Mouse (Mus musculus) G1E (cell line): ENCODE measurements around the gene Gins3. TPM values are rescaled to one million over a fixed set of nuclear protein-coding genes. Genes with fewer than 3 reads are reported as not detected.

Experiments
- ATAC-seq: 2 replicates; pipeline ENCODE4 v1.8.0; 2016; ENCODE audit warnings: mild to moderate bottlenecking; ENCODE audit not compliant: insufficient number of reproducible peaks, poor library complexity, low FRiP score, severe bottlenecking; ENCODE audit errors: extremely low read depth
- DNase-seq: peaks from one replicate; pipeline ENCODE4 v3.0.0; 2012; ENCODE audit warnings: low spot score
- H3K27me3 ChIP-seq: 2 replicates; pipeline ENCODE4 v1.6.1; 2012; ENCODE audit warnings: mild to moderate bottlenecking, low read length, inconsistent platforms; ENCODE audit not compliant: insufficient read depth
- H3K36me3 ChIP-seq: replicated peaks from 2 replicates; pipeline ENCODE3; 2012; ENCODE audit warnings: mild to moderate bottlenecking, inconsistent platforms
- H3K4me1 ChIP-seq: 2 replicates; pipeline ENCODE4 v1.6.1; 2012; ENCODE audit warnings: low read depth, low read length, inconsistent platforms, mixed read lengths; ENCODE audit not compliant: insufficient read depth
- H3K4me3 ChIP-seq: 2 replicates; pipeline ENCODE4 v1.5.1; 2012; ENCODE audit warnings: low read depth, mild to moderate bottlenecking, inconsistent platforms, low read length, moderate library complexity, mixed read lengths
- H3K9me3 ChIP-seq: replicated peaks from 2 replicates; pipeline ENCODE4 v1.6.1; 2012; ENCODE audit warnings: inconsistent platforms
- CTCF ChIP-seq: IDR thresholded peaks from 2 replicates; pipeline ENCODE4 v1.5.1; 2012; ENCODE audit warnings: low read depth, low read length, inconsistent platforms, mixed read lengths
- GATA1 ChIP-seq: IDR thresholded peaks from 2 replicates; pipeline ENCODE4 v1.6.1; 2012; ENCODE audit warnings: borderline replicate concordance, low read length, inconsistent platforms, mixed read lengths
- GATA2 ChIP-seq: IDR thresholded peaks from 2 replicates; pipeline ENCODE4 v1.6.1; 2012; ENCODE audit warnings: low read depth, low read length, inconsistent platforms, borderline replicate concordance
- POLR2AphosphoS5 ChIP-seq: IDR thresholded peaks from 2 replicates; pipeline ENCODE4 v1.6.1; 2012; ENCODE audit warnings: low read depth, low read length, inconsistent platforms; ENCODE audit not compliant: insufficient replicate concordance
- TAL1 ChIP-seq: conservative IDR thresholded peaks from 2 replicates; pipeline ENCODE4 v1.6.1; 2012; ENCODE audit warnings: low read depth, low read length, inconsistent platforms, mixed read lengths
- polyA plus RNA-seq: library from polyadenylated mRNA; stranded (reverse); fragments of >175 nt; gene quantifications from 2 replicates; pipeline ENCODE4 v1.2.3, GENCODE M21; 2012
- total RNA-seq, 2 experiments: library from RNA; stranded (forward) in 1 of 2; stranded (reverse) in 1 of 2; fragments of 200-1000 nt in 1 of 2; fragments of >200 nt in 1 of 2; fragmentation: Nextera tagmentation in 1 of 2; gene quantifications; 2 replicates each; pipeline ENCODE4 v1.2.3; 2014 to 2017

Gins3 gene
- total and polyA plus RNA-seq, 3 experiments = 9.2 to 32.6 (median 32.5) TPM

GRCm38 (mm10) chr8:95678024-95678611 lies 44.9 kb downstream of the Gins3 start:
- H3K36me3 ChIP-seq = no peaks in the 10 kb centered on the region
- no peak for TF ChIP-seq TAL1
- no peak for TF ChIP-seq CTCF
- TF ChIP-seq POLR2AphosphoS5 = no peak
- TF ChIP-seq GATA1 = no peak
- no peak for TF ChIP-seq GATA2
- DNase-seq (no peak), ATAC-seq (no peak)
- peaks cover 36% of the 10 kb centered on the region for H3K27me3 ChIP-seq
- H3K9me3 ChIP-seq = peaks cover 8% of the 10 kb centered on the region
- no peak overlapping the region for H3K4me3 ChIP-seq
- H3K4me1 ChIP-seq = no peaks in the 10 kb centered on the region

DNA sequence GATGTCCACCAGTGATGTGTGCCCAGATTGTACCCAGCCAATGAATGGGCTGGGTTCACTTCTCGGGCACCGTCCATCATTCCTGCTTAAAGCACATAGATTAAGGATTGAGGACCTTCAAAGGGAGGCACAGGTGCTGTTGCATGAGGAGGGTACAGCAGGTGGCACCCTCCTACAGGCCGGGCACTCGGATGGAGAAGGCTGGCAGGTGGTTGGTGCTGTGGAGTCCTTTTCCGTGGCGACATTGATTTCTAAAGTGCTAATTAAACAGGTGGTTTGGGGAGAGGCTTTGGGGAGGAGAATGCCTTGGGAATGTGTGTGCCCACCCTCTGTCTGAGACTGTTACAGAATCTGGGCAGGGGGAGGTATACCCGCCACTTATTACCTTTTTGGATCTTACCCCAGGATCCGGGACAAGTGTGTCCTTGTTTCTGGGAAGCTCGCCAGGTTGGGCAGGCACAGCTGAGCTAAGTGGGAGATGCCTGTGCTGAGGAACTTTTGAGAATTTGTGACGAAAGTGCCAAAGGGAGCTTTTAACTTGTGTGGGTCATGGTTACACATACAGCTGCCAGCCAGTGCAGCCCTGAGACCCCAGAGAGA lies 54.9 kb downstream of the Gins3 start:
- H3K9me3 ChIP-seq = no peaks in the 10 kb centered on the region
- no peak for ATAC-seq
- H3K4me1 ChIP-seq = no peaks in the 10 kb centered on the region
- no peak for DNase-seq
- no peaks in the 10 kb centered on the region for H3K36me3 ChIP-seq
- H3K27me3 ChIP-seq = peaks cover 48% of the 10 kb centered on the region
- no peak for TF ChIP-seq GATA2
- no peak for TF ChIP-seq GATA1
- no peak overlapping the region for H3K4me3 ChIP-seq

- TF ChIP-seq TAL1 (no peak), CTCF (no peak), GATA2 (no peak), POLR2AphosphoS5 (no peak), GATA1 (no peak)
- DNase-seq (no peak), ATAC-seq (no peak)
- no peaks in the 10 kb centered on the region for H3K4me1 ChIP-seq
- H3K36me3 ChIP-seq = no peaks in the 10 kb centered on the region
- H3K9me3 ChIP-seq = no peaks in the 10 kb centered on the region
- H3K4me3 ChIP-seq = no peak overlapping the region
- peaks cover 51% of the 10 kb centered on the region for H3K27me3 ChIP-seq
Measured at GRCm38 (mm10) chr8:95690929-95691541, 57.8 kb downstream of the Gins3 start.

DNA sequence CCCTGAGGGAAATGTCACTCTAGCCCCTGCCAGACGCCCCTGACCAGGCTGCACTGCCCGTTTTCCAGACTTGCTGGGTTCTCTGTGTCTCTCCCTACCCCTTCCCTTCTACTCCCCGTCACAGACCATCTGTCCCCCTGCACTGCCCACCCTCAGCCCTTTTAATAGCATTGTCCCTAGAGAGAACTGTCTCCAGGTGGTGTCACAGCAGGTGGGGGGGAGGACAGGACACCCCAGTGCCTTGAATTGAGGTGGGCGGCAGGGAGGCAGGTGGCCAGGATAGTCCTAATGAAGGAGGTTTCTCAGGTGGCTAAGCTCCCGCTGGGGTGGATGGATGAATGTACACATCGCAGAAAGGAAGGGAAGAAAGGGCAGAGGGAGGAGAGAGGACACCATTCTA lies 61.4 kb downstream of the Gins3 start:
- Histone ChIP-seq H3K4me3 (no peak overlapping the region), H3K36me3 (no peaks in the 10 kb centered on the region), H3K4me1 (peaks cover 5% of the 10 kb centered on the region), H3K9me3 (no peaks in the 10 kb centered on the region), H3K27me3 (peaks cover 60% of the 10 kb centered on the region)
- TF ChIP-seq TAL1 = no peak
- no peak for TF ChIP-seq POLR2AphosphoS5
- DNase-seq = no peak
- no peak for ATAC-seq

Other genes with a start within 250 kb of the Gins3 start
- 52.3 and 81.0 TPM in 2 replicates for gene Cfap20, start 198.6 kb upstream of the Gins3 start, total RNA-seq (2014; fragmentation: Nextera tagmentation)
- gene Cfap20, start 198.6 kb upstream of the Gins3 start, total RNA-seq (2017) = 62.4 and 63.0 TPM in 2 replicates
- gene Cfap20, start 198.6 kb upstream of the Gins3 start, polyA plus RNA-seq = 29.3 and 38.5 TPM in 2 replicates
- 283 and 300 TPM in 2 replicates for gene Csnk2a2, start 143.4 kb upstream of the Gins3 start, total RNA-seq (2014; fragmentation: Nextera tagmentation)
- 31.5 and 45.0 TPM in 2 replicates for gene Csnk2a2, start 143.4 kb upstream of the Gins3 start, total RNA-seq (2017)
- gene Csnk2a2, start 143.4 kb upstream of the Gins3 start, polyA plus RNA-seq = 30.8 and 35.8 TPM in 2 replicates
- gene Ccdc113, start 99.4 kb upstream of the Gins3 start, total RNA-seq (2014; fragmentation: Nextera tagmentation) = not detected in 2 replicates
- not detected in 2 replicates for gene Ccdc113, start 99.4 kb upstream of the Gins3 start, total RNA-seq (2017)
- not detected in 2 replicates for gene Ccdc113, start 99.4 kb upstream of the Gins3 start, polyA plus RNA-seq
- not detected in 2 replicates for gene Prss54, start 57.1 kb upstream of the Gins3 start, total RNA-seq (2014; fragmentation: Nextera tagmentation)
- 0.22 TPM in 1 of 2 replicates, not detected in the other for gene Prss54, start 57.1 kb upstream of the Gins3 start, total RNA-seq (2017)
- gene Prss54, start 57.1 kb upstream of the Gins3 start, polyA plus RNA-seq = not detected in 2 replicates
- gene Ndrg4, start 43.5 kb downstream of the Gins3 start, total RNA-seq (2014; fragmentation: Nextera tagmentation) = not detected in 2 replicates
- gene Ndrg4, start 43.5 kb downstream of the Gins3 start, total RNA-seq (2017) = 0.23 and 0.60 TPM in 2 replicates
- gene Ndrg4, start 43.5 kb downstream of the Gins3 start, polyA plus RNA-seq = not detected in 2 replicates
- 48.5 and 68.4 TPM in 2 replicates for gene Setd6, start 82.4 kb downstream of the Gins3 start, total RNA-seq (2014; fragmentation: Nextera tagmentation)
- 42.2 and 48.3 TPM in 2 replicates for gene Setd6, start 82.4 kb downstream of the Gins3 start, total RNA-seq (2017)
- 14.9 and 19.0 TPM in 2 replicates for gene Setd6, start 82.4 kb downstream of the Gins3 start, polyA plus RNA-seq
- 730 and 814 TPM in 2 replicates for gene Cnot1, start 174.0 kb downstream of the Gins3 start, total RNA-seq (2014; fragmentation: Nextera tagmentation)
- 190 and 194 TPM in 2 replicates for gene Cnot1, start 174.0 kb downstream of the Gins3 start, total RNA-seq (2017)
- gene Cnot1, start 174.0 kb downstream of the Gins3 start, polyA plus RNA-seq = 69.5 and 85.5 TPM in 2 replicates
- gene Sap18b, start 191.9 kb downstream of the Gins3 start, total RNA-seq (2014; fragmentation: Nextera tagmentation) = 113 and 139 TPM in 2 replicates
- 432 and 502 TPM in 2 replicates for gene Sap18b, start 191.9 kb downstream of the Gins3 start, total RNA-seq (2017)
- 87.1 and 88.3 TPM in 2 replicates for gene Sap18b, start 191.9 kb downstream of the Gins3 start, polyA plus RNA-seq
- 24.6 and 26.4 TPM in 2 replicates for gene Slc38a7, start 220.1 kb downstream of the Gins3 start, total RNA-seq (2014; fragmentation: Nextera tagmentation)
- 13.3 and 13.8 TPM in 2 replicates for gene Slc38a7, start 220.1 kb downstream of the Gins3 start, total RNA-seq (2017)
- gene Slc38a7, start 220.1 kb downstream of the Gins3 start, polyA plus RNA-seq = 14.3 and 16.1 TPM in 2 replicates